Mouse (Mus musculus) MEL (cell line): ENCODE results near the gene Mov10l1. TPM values are rescaled to one million over a fixed set of nuclear protein-coding genes. Genes with fewer than 3 reads are reported as not detected.

Experiments used
- DNase-seq: peaks from one replicate; pipeline ENCODE4 v3.0.0; 2011; ENCODE audit warnings: low read depth, low spot score
- H3K27ac ChIP-seq: 2 replicates; pipeline ENCODE4 v1.5.1; 2012; ENCODE audit warnings: low read depth, mild to moderate bottlenecking, control low read depth, low read length, moderate library complexity; ENCODE audit not compliant: control insufficient read depth
- H3K27me3 ChIP-seq, 2 experiments: fragments of 150-350 bp in 1 of 2; sonication (generic) in 1 of 2; 2 replicates each; pipeline ENCODE4 v1.6.1; 2012; ENCODE audit warnings: low read length in 2 of 2, mild to moderate bottlenecking in 2 of 2, improper control_type of control experiment in 1 of 2, moderate library complexity in 1 of 2; ENCODE audit not compliant: insufficient read depth in 2 of 2, control insufficient read depth in 1 of 2
- H3K36me3 ChIP-seq, 2 experiments: 2 replicates each; pipeline ENCODE4 v1.6.1; 2012 to 2014; ENCODE audit warnings: low read length in 2 of 2, improper control_type of control experiment in 1 of 2, inconsistent platforms in 1 of 2, mild to moderate bottlenecking in 1 of 2; ENCODE audit not compliant: insufficient read depth in 2 of 2, control insufficient read depth in 1 of 2
- H3K4me1 ChIP-seq, 2 experiments: fragments of 150-350 bp in 1 of 2; sonication (generic) in 1 of 2; 2 replicates each; pipeline ENCODE4 v1.6.1; 2012; ENCODE audit warnings: low read length in 2 of 2, improper control_type of control experiment in 1 of 2, mild to moderate bottlenecking in 1 of 2; ENCODE audit not compliant: insufficient read depth in 2 of 2, control insufficient read depth in 1 of 2
- H3K4me3 ChIP-seq, 2 experiments: fragments of 150-350 bp in 1 of 2; sonication (generic) in 1 of 2; 2 replicates each; pipeline ENCODE4 v1.5.1; 2012; ENCODE audit warnings: low read depth in 2 of 2, low read length in 2 of 2, mild to moderate bottlenecking in 2 of 2, moderate library complexity in 2 of 2, control low read depth in 1 of 2, improper control_type of control experiment in 1 of 2; ENCODE audit not compliant: control insufficient read depth in 1 of 2, insufficient read depth in 1 of 2
- H3K79me2 ChIP-seq: 2 replicates; pipeline ENCODE4 v1.6.1; 2012; ENCODE audit warnings: mild to moderate bottlenecking, low read length, moderate library complexity; ENCODE audit not compliant: control insufficient read depth, poor library complexity, insufficient read depth
- H3K9ac ChIP-seq: 2 replicates; pipeline ENCODE4 v1.6.1; 2012; ENCODE audit warnings: low read depth, mild to moderate bottlenecking, control low read depth, low read length, moderate library complexity; ENCODE audit not compliant: control insufficient read depth, poor library complexity, severe bottlenecking
- H3K9me3 ChIP-seq: fragments of 150-350 bp; sonication (generic); replicated peaks from 2 replicates; pipeline ENCODE4 v1.6.1; 2012; ENCODE audit warnings: mild to moderate bottlenecking, low read length, improper control_type of control experiment, moderate library complexity; ENCODE audit not compliant: insufficient read depth
- CTCF ChIP-seq, 3 experiments: IDR thresholded peaks in 2 of 3; conservative IDR thresholded peaks in 1 of 3; 2 replicates each; pipeline ENCODE4 v1.5.1; 2011 to 2012; ENCODE audit warnings: low read length in 3 of 3, low read depth in 2 of 3, mild to moderate bottlenecking in 2 of 3, improper control_type of control experiment in 1 of 3, inconsistent platforms in 1 of 3, mixed read lengths in 1 of 3, moderate library complexity in 1 of 3; ENCODE audit not compliant: control insufficient read depth in 1 of 3, insufficient read depth in 1 of 3, poor library complexity in 1 of 3, severe bottlenecking in 1 of 3
- E2F4 ChIP-seq: IDR thresholded peaks from 2 replicates; pipeline ENCODE4 v1.6.1; 2011; ENCODE audit warnings: low read depth, low read length, improper control_type of control experiment, borderline replicate concordance
- ELF1 ChIP-seq: IDR thresholded peaks from 2 replicates; pipeline ENCODE4 v1.6.1; 2014; ENCODE audit warnings: low read depth, mild to moderate bottlenecking, inconsistent platforms, low read length, improper control_type of control experiment, moderate library complexity
- HCFC1 ChIP-seq: IDR thresholded peaks from 2 replicates; pipeline ENCODE4 v1.6.1; 2012; ENCODE audit warnings: low read depth, mild to moderate bottlenecking, inconsistent platforms, low read length, improper control_type of control experiment, moderate library complexity
- JUND ChIP-seq: IDR thresholded peaks from 2 replicates; pipeline ENCODE4 v1.6.1; 2011; ENCODE audit warnings: low read depth, mild to moderate bottlenecking, improper control_type of control experiment, low read length
- MAX ChIP-seq: IDR thresholded peaks from 2 replicates; pipeline ENCODE4 v1.6.1; 2011; ENCODE audit warnings: low read length, improper control_type of control experiment
- MXI1 ChIP-seq: IDR thresholded peaks from 2 replicates; pipeline ENCODE4 v1.6.1; 2011; ENCODE audit warnings: mild to moderate bottlenecking, low read depth, low read length, improper control_type of control experiment
- MYB ChIP-seq: IDR thresholded peaks from 2 replicates; pipeline ENCODE4 v1.6.1; 2011; ENCODE audit warnings: mild to moderate bottlenecking, low read depth, low read length, improper control_type of control experiment
- POLR2A ChIP-seq, 2 experiments: IDR thresholded peaks; 2 replicates each; pipeline ENCODE4 v1.6.1; 2011 to 2012; ENCODE audit warnings: low read length in 2 of 2, mild to moderate bottlenecking in 2 of 2, control low read depth in 1 of 2, improper control_type of control experiment in 1 of 2, low read depth in 1 of 2, moderate library complexity in 1 of 2; ENCODE audit not compliant: control insufficient read depth in 1 of 2, insufficient read depth in 1 of 2, poor library complexity in 1 of 2
- POLR2AphosphoS2 ChIP-seq: IDR thresholded peaks from 2 replicates; pipeline ENCODE4 v1.6.1; 2011; ENCODE audit warnings: low read length, improper control_type of control experiment
- POLR2AphosphoS5 ChIP-seq: IDR thresholded peaks from 2 replicates; pipeline ENCODE4 v1.6.1; 2012; ENCODE audit warnings: low read depth, borderline replicate concordance, mild to moderate bottlenecking, inconsistent platforms, low read length, moderate library complexity, mixed read lengths
- RAD21 ChIP-seq: IDR thresholded peaks from 2 replicates; pipeline ENCODE4 v1.6.1; 2011; ENCODE audit warnings: mild to moderate bottlenecking, low read depth, low read length, improper control_type of control experiment
- SIN3A ChIP-seq: IDR thresholded peaks from 2 replicates; pipeline ENCODE4 v1.6.1; 2012; ENCODE audit warnings: low read length, improper control_type of control experiment, inconsistent platforms
- SMC3 ChIP-seq: IDR thresholded peaks from 2 replicates; pipeline ENCODE4 v1.6.1; 2011; ENCODE audit warnings: low read depth, low read length, improper control_type of control experiment
- TCF12 ChIP-seq: IDR thresholded peaks from 2 replicates; pipeline ENCODE4 v1.6.1; 2014; ENCODE audit warnings: low read depth, mild to moderate bottlenecking, inconsistent platforms, low read length, improper control_type of control experiment, moderate library complexity
- UBTF ChIP-seq: IDR thresholded peaks from 2 replicates; pipeline ENCODE4 v1.6.1; 2012; ENCODE audit warnings: low read depth, mild to moderate bottlenecking, inconsistent platforms, low read length, improper control_type of control experiment, moderate library complexity, borderline replicate concordance; ENCODE audit not compliant: insufficient read depth
- USF1 ChIP-seq: IDR thresholded peaks from 2 replicates; pipeline ENCODE4 v1.6.1; 2014; ENCODE audit warnings: low read depth, mild to moderate bottlenecking, inconsistent platforms, low read length, improper control_type of control experiment, moderate library complexity
- ZKSCAN1 ChIP-seq: IDR thresholded peaks from 2 replicates; pipeline ENCODE4 v1.6.1; 2012; ENCODE audit warnings: low read depth, mild to moderate bottlenecking, inconsistent platforms, low read length, improper control_type of control experiment, moderate library complexity
- ZNF384 ChIP-seq: IDR thresholded peaks from 2 replicates; pipeline ENCODE4 v1.6.1; 2012; ENCODE audit warnings: low read depth, mild to moderate bottlenecking, inconsistent platforms, low read length, improper control_type of control experiment
- polyA plus RNA-seq, 2 experiments: library from polyadenylated mRNA; stranded (reverse) in 1 of 2; unstranded in 1 of 2; fragments of >175 nt in 1 of 2; fragments of >200 nt in 1 of 2; gene quantifications; 2 replicates each; pipeline versions ENCODE4 v1.2.1 to v1.2.4; 2012; ENCODE audit warnings: low replicate concordance in 2 of 2, low read depth in 1 of 2; ENCODE audit not compliant: insufficient read length in 2 of 2, insufficient read depth in 1 of 2, missing spikeins in 1 of 2
- total RNA-seq: library from RNA; depleted of rRNA; stranded (reverse); fragments of 300-350 nt; gene quantifications from 2 replicates; pipeline ENCODE4 v1.2.3, GENCODE M21; 2012

The Mov10l1 gene
- total and polyA plus RNA-seq, 3 experiments: not detected

DNA sequence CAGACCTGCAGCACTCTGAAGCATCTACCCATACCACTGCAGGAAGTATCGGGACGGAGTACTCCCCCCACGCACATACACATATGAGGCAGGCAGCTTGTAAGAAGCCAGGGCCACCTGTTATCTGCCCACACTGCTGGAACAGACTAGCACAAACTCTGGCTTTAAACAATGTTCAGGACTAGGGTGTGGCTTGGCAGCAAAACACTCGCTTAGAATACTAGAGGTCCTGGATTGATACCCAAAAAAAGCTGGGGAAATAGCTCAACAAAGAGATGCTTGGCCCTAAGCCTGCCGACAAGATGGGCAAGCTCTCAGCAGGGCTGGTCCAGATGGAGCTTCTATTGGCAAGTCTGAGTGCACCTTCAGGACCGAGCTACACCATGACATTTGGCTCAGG is 80.8 kb downstream of the Mov10l1 start:
- no peaks in the 10 kb centered on the region for H3K9me3 ChIP-seq
- H3K9ac ChIP-seq: no peak overlapping the region
- H3K36me3 ChIP-seq: no peaks in the 10 kb centered on the region
- no peak for DNase-seq
- no peak overlapping the region for H3K27ac ChIP-seq
- H3K4me1 ChIP-seq: no peaks in the 10 kb centered on the region
- no peaks in the 10 kb centered on the region for H3K79me2 ChIP-seq
- H3K4me3 ChIP-seq: no peak overlapping the region
- H3K27me3 ChIP-seq: peaks cover 2 to 9% of the 10 kb centered on the region in 2 experiments; a peak in 3 of 4 replicates
- TF ChIP-seq E2F4 (no peak), RAD21 (no peak), SIN3A (no peak), UBTF (no peak), JUND (no peak), ZNF384 (no peak), MAX (no peak), POLR2A (IDR thresholded peaks at IDR 0.05; ENCODE audit: control insufficient read depth in 1 of 2, insufficient read depth in 1 of 2, low read depth in 1 of 2, low read length in 2 of 2, poor library complexity in 1 of 2) (no peak), HCFC1 (no peak), TCF12 (no peak), POLR2AphosphoS5 (no peak), ZKSCAN1 (no peak), MXI1 (no peak), USF1 (no peak), POLR2AphosphoS2 (no peak), MYB (no peak)

DNA sequence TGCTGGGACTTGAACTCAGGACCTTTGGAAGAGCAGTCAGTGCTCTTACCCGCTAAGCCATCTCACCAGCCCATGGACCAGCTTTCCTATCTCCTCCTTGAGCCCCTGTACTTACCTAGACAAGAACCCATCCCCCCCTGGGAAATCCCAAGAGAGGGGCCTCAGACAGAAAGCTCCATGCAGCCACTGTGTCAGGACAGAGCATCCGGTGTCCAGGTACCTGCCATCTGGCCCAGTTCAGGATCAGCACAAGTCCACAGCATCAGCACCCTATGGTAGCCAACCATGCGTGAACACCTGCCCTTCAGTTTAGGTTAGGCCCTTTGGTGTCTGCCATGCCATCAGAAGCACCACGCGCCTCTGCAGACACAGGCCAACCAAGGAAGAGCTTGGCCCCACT is 82.2 kb downstream of the Mov10l1 start:
- no peaks in the 10 kb centered on the region for H3K36me3 ChIP-seq

More for the DNA sequence above, 82.2 kb downstream of the Mov10l1 start:
- Histone ChIP-seq H3K9me3 (no peaks in the 10 kb centered on the region), H3K27ac (no peak overlapping the region), H3K9ac (no peak overlapping the region), H3K27me3 (peaks cover 2 to 9% of the 10 kb centered on the region in 2 experiments; a peak in 3 of 4 replicates), H3K4me3 (no peak overlapping the region), H3K79me2 (no peaks in the 10 kb centered on the region), H3K4me1 (no peaks in the 10 kb centered on the region)
- no peak for DNase-seq
- no peak for TF ChIP-seq E2F4
- no peak for TF ChIP-seq ELF1
- no peak for TF ChIP-seq SMC3
- TF ChIP-seq POLR2A (IDR thresholded peaks at IDR 0.05; ENCODE audit: control insufficient read depth in 1 of 2, insufficient read depth in 1 of 2, low read depth in 1 of 2, low read length in 2 of 2, poor library complexity in 1 of 2): no peak
- TF ChIP-seq CTCF (IDR thresholded peaks at IDR 0.05 in 2 of 3, conservative IDR thresholded peaks at IDR 0.05 in 1 of 3; ENCODE audit: control insufficient read depth in 1 of 3, insufficient read depth in 1 of 3, low read depth in 2 of 3, low read length in 3 of 3, poor library complexity in 1 of 3, severe bottlenecking in 1 of 3): no peak
- TF ChIP-seq POLR2AphosphoS5: no peak
- TF ChIP-seq MXI1: no peak
